Mouse (Mus musculus) kidney, postnatal 0 days (tissue): ENCODE results near the gene Mrvi1. TPM values are rescaled to one million over a fixed set of nuclear protein-coding genes. Genes with fewer than 3 reads are reported as not detected.

ENCODE experiments used
- ATAC-seq: fragments of 200-750 bp; cut with Nextera tagmentation; replicated peaks from 2 replicates; pipeline ENCODE4 v1.8.0; 2017; ENCODE audit warnings: low read depth, moderate number of reproducible peaks, moderate TSS enrichment, moderate library complexity; ENCODE audit not compliant: low FRiP score
- DNase-seq: peaks from one replicate; pipeline ENCODE4 v3.0.0-alpha.2; 2016; ENCODE audit warnings: low spot score
- H3K27ac ChIP-seq: fragments of 300-500 bp; sonication (generic); 2 replicates; pipeline ENCODE4 v1.5.1; 2014; ENCODE audit warnings: mild to moderate bottlenecking
- H3K27me3 ChIP-seq: fragments of 300-500 bp; sonication (generic); 2 replicates; pipeline ENCODE4 v1.6.1; 2014; ENCODE audit warnings: low read length, mixed read lengths; ENCODE audit not compliant: insufficient read depth
- H3K36me3 ChIP-seq: fragments of 300-500 bp; sonication (generic); 2 replicates; pipeline ENCODE4 v1.6.1; 2014; ENCODE audit warnings: low read length, mixed read lengths; ENCODE audit not compliant: insufficient read depth
- H3K4me1 ChIP-seq: fragments of 300-500 bp; sonication (generic); replicated peaks from 2 replicates; pipeline ENCODE4 v1.6.1; 2014; ENCODE audit warnings: antibody characterized with exemption, low read length, mixed read lengths; ENCODE audit not compliant: insufficient read depth
- H3K4me2 ChIP-seq: fragments of 300-500 bp; sonication (generic); 2 replicates; pipeline ENCODE4 v1.6.1; 2014; ENCODE audit warnings: mild to moderate bottlenecking, low read length, moderate library complexity, mixed read lengths
- H3K4me3 ChIP-seq: fragments of 300-500 bp; sonication (generic); replicated peaks from 2 replicates; pipeline ENCODE4 v1.5.1; 2014; ENCODE audit warnings: low read depth, low read length
- H3K9ac ChIP-seq: fragments of 300-500 bp; sonication (generic); 2 replicates; pipeline ENCODE4 v1.6.1; 2014; ENCODE audit warnings: low read depth, low read length
- H3K9me3 ChIP-seq: fragments of 300-500 bp; sonication (generic); replicated peaks from 2 replicates; pipeline ENCODE4 v1.6.1; 2016; ENCODE audit warnings: low read length, inconsistent platforms, mixed read lengths
- CTCF ChIP-seq: IDR thresholded peaks from 2 replicates; pipeline ENCODE4 v1.5.1; 2016; ENCODE audit warnings: antibody characterized with exemption, low read depth, mild to moderate bottlenecking, moderate library complexity
- WGBS: fragments of 180-500 bp; shearing (Covaris S2); extraction: QIAGEN DNeasy Blood & Tissue Kit; methylation state at CpG from one replicate; pipeline ENCODE4 v1.1.7; 2014; 5-methylcytosine and 5-hydroxymethylcytosine counted together
- polyA plus RNA-seq: library from polyadenylated mRNA; unstranded; fragments of >200 nt; fragmentation: Nextera tagmentation; extraction: Ambion mirVana; gene quantifications from 2 replicates; pipeline ENCODE4 v1.2.1, GENCODE M21; 2015

Mrvi1 gene
- polyA plus RNA-seq, 1 experiment from 2014 or later = 9.5 TPM

DNA sequence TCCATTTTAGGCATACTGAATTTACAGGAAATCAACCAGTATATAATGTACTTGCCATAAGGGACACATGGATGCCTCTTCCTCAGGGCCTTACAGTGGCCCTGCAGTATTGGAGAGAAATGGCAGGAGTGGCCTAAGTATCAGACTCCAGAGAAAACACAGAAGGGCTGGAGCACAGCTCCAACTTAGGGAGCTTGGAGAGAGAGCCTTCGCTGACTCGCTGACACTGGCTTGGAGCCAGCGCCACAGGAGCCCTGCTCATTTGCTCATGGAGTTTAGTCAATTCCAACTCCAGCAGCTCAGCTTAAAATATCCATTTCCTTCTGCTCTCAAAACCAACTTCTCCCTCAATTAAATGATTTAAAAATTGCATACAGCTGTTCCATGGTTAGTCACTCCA is 160.6 kb downstream of the Mrvi1 start:
- H3K27me3 ChIP-seq = no peaks in the 10 kb centered on the region
- H3K9ac ChIP-seq = no peak overlapping the region
- peaks cover 13% of the 10 kb centered on the region; the same call in 1 of the 2 replicates for H3K36me3 ChIP-seq
- H3K4me3 ChIP-seq = no peak overlapping the region
- peak overlapping the region; percentile 60; the same call in 1 of the 2 replicates for H3K27ac ChIP-seq
- no peak for TF ChIP-seq CTCF
- H3K9me3 ChIP-seq = no peaks in the 10 kb centered on the region
- 0 out of 2 replicates have a peak, but pooled peaks cover 3% of the 10 kb centered on the region for H3K4me1 ChIP-seq
- peak; percentile 65 for DNase-seq
- no peak for ATAC-seq
- WGBS = 24% methylated on average over 3 of the region's 3 CpGs
- no peak overlapping the region for H3K4me2 ChIP-seq

DNA sequence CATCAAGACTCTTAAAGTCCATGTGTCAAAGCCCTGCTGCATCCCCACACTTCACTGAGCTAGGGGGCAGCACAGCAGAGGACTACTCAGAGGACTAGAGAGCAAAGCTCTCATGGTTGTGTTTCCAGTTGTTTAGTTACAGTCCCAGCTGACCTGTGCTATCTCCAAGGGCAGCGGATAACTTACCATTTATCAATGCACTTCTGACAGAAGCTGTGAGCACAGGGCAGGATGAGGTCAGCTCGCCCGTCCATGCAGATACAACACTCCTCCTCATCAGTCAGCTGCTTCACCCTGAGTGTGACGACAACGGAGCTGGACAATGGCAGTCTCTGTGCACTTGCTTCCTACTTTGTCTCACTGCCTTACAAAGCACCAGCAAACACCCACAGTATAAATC is 161.2 kb downstream of the Mrvi1 start:
- TF ChIP-seq CTCF = peak; percentile 56
- Histone ChIP-seq H3K9ac (no peak overlapping the region), H3K9me3 (no peaks in the 10 kb centered on the region), H3K27ac (no peak overlapping the region), H3K4me1 (0 out of 2 replicates have a peak, but pooled peaks cover 3% of the 10 kb centered on the region), H3K4me3 (no peak overlapping the region), H3K4me2 (no peak overlapping the region), H3K36me3 (peaks cover 13% of the 10 kb centered on the region; the same call in 1 of the 2 replicates), H3K27me3 (no peaks in the 10 kb centered on the region)
- DNase-seq (peak; percentile 68), ATAC-seq (no peak)
- WGBS = 27% methylated on average over 5 of the region's 5 CpGs

DNA sequence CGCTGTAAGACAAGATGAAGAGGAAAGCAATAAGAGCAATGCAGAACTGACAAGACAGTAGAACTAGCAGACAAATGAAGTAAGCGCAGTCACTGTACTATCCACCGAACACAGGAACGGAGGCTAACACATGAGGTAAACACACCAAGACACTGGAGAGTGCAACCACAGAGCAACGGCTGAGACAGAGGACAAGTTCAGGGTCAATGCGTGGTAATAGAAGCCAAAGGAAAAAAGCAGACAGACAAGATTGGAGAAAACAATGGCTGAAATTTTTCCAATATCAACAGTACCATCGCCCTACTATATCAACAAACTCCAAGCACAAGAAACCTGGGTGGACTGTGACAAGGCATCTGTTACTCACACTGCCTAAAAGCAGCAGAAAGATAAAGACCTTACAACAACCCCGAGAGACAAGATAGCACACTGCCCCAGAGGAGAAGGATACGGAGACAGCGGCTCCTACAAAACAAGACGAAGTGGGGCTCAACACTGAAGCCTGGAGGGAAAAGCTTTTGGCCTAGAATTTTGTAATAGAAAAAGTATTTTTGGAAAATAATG is 163.4 kb downstream of the Mrvi1 start:
- H3K4me3 ChIP-seq = no peak overlapping the region
- 0 out of 2 replicates have a peak, but pooled peaks cover 3% of the 10 kb centered on the region for H3K4me1 ChIP-seq
- H3K27ac ChIP-seq = no peak overlapping the region
- 0 out of 2 replicates have a peak, but pooled peaks cover 6% of the 10 kb centered on the region for H3K36me3 ChIP-seq
- H3K27me3 ChIP-seq = no peaks in the 10 kb centered on the region
- H3K9me3 ChIP-seq = no peaks in the 10 kb centered on the region
- no peak overlapping the region for H3K9ac ChIP-seq
- no peak for TF ChIP-seq CTCF
- H3K4me2 ChIP-seq = no peak overlapping the region
- ATAC-seq (no peak), DNase-seq (no peak)
- 76% methylated on average over 11 of the region's 11 CpGs for WGBS

Other genes with a start within 250 kb of the Mrvi1 start
- gene Ampd3, start 214.3 kb downstream of the Mrvi1 start, polyA plus RNA-seq = 12.7 and 16.3 TPM in 2 replicates
- gene Rnf141, start 138.0 kb downstream of the Mrvi1 start, polyA plus RNA-seq = 17.7 and 20.1 TPM in 2 replicates
- 3.9 and 4.3 TPM in 2 replicates for gene Lyve1, start 119.2 kb downstream of the Mrvi1 start, polyA plus RNA-seq
- gene Ctr9, start 46.5 kb upstream of the Mrvi1 start, polyA plus RNA-seq = 50.5 and 54.9 TPM in 2 replicates
- gene Eif4g2, start 100.6 kb upstream of the Mrvi1 start, polyA plus RNA-seq = 603 and 664 TPM in 2 replicates